Mouse (Mus musculus) liver, adult 2 months (tissue): ENCODE results near the gene Mgea5.

ENCODE experiments used
- CTCF ChIP-seq: fragments of 200-500 bp; IDR thresholded peaks from 2 replicates; pipeline ENCODE4 v1.5.1; 2011; ENCODE audit warnings: low read depth, low read length, control low read depth
- POLR2A ChIP-seq: fragments of 200-500 bp; IDR thresholded peaks from 2 replicates; pipeline ENCODE4 v1.6.1; 2011; ENCODE audit warnings: low read length, control low read depth; ENCODE audit not compliant: insufficient read depth; ENCODE audit errors: extremely low read depth

GRCm38 (mm10) chr19:45708704-45709103 lies 74.9 kb downstream of the Mgea5 start:
- TF ChIP-seq CTCF (no peak), POLR2A (no peak)
